Mouse (Mus musculus) T-helper 1 cell (primary cell): ENCODE measurements around the gene Tlcd1.

ENCODE experiments used
- in situ Hi-C: fragments of 300-600 bp; cut with MboI, MseI; formaldehyde crosslinking; loops from one replicate; pipeline ENCODE4 v1.15.1; 2025; ENCODE audit warnings: high pct_unique_total_duplicates

Gene Tlcd1

GRCm38 (mm10) chr11:78204287-78204686, 27.8 kb downstream of the Tlcd1 start:
- in situ Hi-C loops: no loop called here

GRCm38 (mm10) chr11:78205361-78206206, 29.1 kb downstream of the Tlcd1 start:
- in situ Hi-C loops: no loop called here

DNA sequence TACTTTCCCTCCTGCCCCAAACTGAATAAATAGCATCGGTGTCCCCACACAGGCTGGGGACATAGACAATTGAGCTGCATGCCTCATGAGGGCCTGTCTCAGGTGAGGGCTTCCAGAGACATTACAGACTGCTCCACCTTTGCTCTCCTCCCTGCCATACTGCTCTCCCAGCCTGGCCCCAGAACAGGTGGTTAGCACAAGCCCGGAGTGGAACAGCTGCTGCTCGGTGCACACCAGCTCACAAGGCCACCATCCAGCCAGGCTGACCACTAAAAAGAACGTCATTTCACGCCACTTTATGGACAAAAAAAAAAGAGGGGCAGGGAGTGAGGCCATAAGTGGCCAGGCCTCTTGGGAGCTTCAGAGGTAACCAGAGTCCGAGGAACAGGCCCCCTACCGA, 30.7 kb downstream of the Tlcd1 start:
- in situ Hi-C loops: no loop called here

DNA sequence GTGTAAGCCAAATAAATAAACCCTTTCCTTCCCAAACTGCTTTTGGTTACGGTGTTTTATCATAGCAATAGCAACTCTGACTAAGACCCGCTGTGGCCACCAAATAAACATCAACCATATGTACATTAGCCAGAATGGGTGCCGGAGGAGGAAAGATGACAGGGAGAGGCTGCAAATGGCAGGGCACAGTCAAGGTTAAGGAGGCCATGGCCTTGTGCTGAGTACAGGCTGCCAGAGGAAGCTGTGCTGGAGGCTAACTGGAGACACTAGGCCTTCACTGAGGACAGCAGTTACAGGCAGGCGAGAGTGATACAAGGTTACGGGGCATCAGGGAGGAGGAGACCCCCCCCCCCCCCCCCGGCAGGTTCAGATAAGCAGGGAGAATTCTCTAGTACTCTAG, 33.4 kb downstream of the Tlcd1 start:
- in situ Hi-C loops: no loop called here

DNA sequence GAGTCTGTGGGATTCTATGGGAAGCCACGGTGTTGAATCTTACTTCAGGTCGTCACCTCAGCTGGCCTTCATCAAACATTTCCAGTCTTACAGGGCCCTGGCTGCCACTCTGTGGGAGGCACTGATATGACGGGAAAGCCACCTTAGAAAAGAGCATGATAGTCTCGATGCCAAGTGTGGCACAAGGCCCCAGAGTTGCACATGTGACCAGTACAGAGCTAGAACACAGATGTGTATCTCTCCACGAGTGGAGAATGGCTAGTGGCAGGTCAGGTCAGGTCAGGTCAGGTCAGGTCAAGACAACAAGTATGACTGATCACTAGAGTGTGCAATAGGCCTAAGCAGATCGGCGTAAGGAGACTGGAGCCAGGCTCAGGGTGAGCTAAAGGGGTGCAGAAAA, 34.1 kb downstream of the Tlcd1 start:
- in situ Hi-C loops: no loop called here

DNA sequence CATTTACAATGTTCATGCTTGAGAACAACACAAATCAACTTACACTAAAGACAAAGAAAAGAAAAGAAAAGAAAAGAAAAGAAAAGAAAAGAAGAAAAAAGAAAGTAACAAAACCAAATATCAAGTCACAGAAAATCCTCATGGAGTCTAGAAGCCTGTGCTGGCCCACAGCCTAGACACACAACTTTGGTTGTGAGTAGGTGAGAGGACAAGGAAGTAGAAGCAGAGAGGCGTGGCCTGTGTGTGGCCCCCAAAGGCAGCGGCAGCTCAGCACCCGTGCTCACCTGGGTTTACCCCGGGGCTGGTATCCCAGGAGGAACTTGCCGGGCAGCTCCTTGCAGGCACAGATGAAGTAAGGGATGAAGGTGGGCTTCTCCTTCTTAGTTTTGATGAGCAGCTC, 35.0 kb downstream of the Tlcd1 start:
- in situ Hi-C loops: no loop called here

- in situ Hi-C loops: no loop called here
These were observed 36.7 kb downstream of the Tlcd1 start for GRCm38 (mm10) chr11:78213086-78213817.

- in situ Hi-C loops: no loop called here
These were observed 39.3 kb downstream of the Tlcd1 start for GRCm38 (mm10) chr11:78215709-78216317.

DNA sequence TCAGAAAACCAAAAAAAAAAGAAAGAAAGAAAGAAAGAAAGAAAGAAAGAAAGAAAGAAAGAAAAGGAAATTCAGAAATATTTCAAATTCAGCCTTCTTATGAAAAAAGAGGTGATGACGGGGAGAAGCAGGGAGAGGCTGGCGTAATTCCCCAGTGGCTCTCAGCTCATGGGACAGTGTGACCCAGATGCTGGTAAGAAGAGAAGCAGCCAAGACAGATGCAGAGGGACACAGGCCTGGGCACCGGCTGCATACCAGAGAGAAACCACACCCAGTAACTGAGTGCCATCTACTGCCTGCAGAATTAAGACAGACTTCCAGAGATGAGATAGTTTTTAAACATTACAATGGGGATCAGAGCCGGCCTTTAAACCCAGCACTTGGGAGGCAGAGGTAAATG, 47.1 kb downstream of the Tlcd1 start:
- in situ Hi-C loops: loop anchor here (5.0 kb wide), 1 partner anchor 49 kb away; no protein-coding TSS in a partner anchor
